Mouse (Mus musculus): Measurements from ENCODE around the gene Snrpa1.
"Not testable (repeated sequence)": the region's sequence is repeated elsewhere in the genome, so short reads cannot be mapped to it uniquely, and the experiment has no call there.

Gene Snrpa1

DNA sequence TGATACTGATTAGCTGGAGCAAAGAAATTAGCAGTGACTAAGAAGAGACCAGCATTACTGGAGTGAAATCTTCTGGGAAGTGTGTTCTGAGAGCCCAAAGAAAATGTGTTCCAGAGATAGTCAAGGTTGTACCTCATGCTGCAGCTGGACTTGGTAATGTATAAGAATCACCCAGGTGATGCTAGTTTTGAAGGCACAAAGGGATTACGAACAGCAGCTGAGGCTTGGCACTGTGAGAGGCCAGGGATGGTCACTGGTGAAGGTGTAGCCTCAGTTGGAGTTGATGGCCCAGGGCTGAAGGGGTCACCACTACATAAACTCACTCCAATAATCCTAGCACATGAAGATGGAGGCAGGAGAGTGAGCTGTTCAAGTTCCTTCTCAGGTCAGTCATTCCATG, at the start of gene Snrpa1:
Snrpa1 (plus strand) TSS at position 301 of the 400 bp plus-strand sequence.
- no peak for DNase-seq

DNA sequence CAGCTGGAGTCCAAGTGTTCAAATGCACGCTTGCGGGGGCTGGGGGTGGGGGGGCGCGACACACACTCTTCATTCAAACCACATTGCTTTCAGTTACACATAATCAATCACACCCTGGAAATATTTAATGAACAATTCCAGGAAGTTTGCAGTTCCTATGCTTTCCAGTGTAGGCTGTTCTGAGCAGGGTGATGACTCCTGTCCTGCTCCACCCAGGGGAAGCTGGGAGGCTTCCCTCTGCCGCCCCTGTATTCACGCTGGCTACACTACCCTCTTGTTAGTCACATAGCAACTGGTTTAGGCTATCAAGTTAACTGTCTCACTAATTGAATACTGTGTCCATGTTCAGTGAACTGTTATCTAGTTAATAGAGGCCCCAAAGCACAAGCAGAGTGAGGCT, 48.3 kb upstream of the Snrpa1 start:
- DNase-seq = no peak

DNA sequence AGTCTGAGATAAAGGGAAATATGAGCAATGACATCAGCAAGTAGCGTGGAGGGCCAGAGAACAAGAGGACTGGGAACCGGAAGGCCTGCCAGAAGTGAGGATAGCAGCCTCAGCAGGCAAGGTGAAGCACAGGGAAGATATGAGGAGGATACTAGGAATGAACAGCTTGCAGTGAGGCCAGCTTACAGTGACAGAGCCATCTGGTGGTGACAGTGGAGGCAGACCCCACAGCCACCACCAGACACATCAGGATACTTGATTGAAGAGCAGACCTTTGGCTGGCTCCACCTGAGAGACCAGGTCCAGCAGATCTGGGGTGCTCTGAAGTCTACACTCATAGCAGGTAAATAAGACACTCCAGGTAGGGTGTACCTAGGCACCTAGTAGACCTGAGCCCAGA, 31.1 kb upstream of the Snrpa1 start:
- DNase-seq = no peak

DNA sequence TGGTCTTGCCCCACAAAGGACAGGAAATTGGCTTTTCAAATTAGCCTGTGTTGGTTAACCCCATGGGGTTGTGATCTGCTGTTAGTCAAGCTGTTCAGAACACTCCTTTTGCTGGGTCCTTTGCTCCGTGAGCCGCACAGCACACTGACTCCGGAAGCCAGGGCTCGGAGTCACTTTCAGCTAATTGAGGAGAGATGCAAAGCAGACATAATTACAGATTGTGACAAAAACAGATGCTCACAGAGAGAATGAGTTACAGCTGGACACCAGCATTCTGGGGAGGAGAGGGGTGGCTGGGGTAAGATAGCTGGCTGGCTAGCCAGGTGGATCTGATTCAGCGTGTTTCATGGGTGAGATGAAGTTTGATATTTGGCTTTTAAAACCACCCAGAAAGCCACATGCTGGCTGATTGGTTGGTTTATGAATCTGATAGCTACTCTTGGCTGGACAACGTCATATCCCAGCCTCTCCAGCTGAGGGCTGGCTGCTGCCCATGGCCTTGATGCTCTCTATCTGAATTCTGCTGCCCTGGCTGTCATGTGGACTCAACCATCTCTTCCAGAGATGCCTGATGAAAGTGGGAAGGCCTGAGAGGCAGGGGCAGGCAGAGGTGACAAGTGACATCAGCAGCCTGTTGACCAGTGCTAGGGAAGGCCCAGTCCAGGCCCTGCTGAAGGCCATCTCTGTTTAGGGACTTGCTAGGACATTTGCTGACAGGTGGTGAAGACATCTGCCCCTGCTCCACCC, 29.9 kb upstream of the Snrpa1 start:
- no peak for DNase-seq

DNA sequence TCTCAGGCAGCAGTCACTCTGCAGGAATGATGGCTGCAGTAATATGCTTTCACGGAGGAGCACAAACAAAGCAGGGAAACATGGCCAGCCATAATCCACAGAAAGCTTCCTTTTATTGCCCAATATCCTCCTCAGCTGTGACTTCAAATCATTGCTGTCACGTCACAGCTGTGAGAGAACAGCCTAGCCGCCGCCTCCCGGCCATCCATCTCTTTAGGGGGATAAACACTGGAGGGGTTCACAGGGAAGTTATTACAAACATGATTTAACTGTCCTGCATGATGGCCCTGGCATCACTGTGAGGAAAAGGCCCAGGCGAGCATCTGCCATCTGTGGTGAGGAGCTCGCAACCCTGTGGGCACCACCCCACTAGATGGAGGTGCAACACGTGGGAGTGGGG, 22.0 kb upstream of the Snrpa1 start:
- DNase-seq = no peak

DNA sequence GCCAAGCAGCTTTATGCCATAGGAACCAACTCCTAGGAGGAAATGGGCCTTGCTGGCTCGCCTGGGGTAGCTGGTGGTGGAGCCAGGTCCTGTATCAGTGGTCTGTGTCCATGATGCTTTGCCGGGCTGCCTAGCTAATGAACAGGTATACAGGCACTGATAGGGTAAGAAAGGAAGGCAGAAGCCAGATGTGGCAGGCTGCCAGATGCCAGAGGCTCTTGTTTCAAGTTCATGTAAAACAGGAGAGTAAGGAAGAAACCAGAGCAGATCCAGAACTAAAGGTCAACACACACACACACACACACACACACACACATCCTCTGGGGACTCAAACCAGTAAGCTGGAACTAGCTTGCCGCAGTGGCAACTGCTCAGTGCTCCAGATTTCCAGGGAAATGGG, 20.5 kb upstream of the Snrpa1 start:
- no peak for DNase-seq

DNA sequence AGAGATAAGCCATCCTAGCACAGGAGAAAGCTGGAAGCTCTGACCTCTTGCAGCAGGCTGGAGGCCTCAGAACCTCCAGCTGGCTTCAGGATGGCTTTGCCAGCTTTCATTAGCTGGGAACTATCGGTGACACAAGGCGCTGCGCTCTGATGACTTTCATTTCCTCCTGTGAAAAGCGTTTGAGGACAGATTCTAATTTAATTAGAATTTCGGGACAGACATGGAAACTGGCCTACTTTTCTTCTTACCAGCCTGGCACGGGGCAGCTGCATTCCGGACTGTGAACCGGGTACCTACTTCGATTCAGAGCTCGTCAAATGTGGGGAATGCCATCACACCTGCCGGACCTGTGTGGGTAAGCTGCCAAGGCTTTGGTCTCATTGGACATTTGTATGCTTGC, 20.1 kb upstream of the Snrpa1 start:
- no peak for DNase-seq

DNA sequence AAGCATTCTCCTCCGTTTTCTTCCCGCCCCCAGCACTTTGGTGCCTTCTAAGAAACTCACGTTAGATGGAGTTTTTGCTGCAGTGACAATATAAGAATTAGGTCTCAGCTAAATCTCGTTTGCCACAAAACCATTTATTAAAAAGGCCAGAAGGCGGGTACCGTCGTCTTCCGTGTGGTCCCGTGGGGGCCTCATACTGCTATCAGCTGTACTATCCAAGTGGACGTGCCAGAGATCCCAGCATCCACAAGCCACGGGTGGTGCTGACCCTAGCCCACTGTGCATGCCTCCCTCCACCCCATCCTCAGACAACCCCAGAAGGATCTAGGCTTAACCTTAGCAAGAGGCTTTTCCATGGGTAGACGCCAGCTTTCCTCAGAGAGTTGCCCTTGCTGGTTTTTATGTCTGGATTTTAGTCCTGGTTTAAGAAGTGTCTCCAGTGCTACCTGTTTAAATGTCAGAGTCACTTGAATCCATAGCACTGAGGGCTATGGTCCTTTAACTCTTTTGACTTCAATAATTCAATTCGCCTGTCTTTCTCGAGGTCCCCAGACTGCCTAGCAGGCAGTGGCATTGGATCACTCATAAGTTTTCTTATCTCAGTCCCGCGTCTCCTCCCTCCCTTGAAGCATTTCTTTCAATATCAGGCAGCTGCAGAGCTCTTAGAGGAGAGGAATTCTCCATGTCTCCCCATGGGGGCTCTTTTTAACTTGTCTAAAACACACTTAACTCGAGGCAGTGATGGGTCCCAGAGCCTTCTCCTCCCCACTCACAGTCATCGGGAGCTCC, 18.6 kb upstream of the Snrpa1 start:
- no peak for DNase-seq

DNA sequence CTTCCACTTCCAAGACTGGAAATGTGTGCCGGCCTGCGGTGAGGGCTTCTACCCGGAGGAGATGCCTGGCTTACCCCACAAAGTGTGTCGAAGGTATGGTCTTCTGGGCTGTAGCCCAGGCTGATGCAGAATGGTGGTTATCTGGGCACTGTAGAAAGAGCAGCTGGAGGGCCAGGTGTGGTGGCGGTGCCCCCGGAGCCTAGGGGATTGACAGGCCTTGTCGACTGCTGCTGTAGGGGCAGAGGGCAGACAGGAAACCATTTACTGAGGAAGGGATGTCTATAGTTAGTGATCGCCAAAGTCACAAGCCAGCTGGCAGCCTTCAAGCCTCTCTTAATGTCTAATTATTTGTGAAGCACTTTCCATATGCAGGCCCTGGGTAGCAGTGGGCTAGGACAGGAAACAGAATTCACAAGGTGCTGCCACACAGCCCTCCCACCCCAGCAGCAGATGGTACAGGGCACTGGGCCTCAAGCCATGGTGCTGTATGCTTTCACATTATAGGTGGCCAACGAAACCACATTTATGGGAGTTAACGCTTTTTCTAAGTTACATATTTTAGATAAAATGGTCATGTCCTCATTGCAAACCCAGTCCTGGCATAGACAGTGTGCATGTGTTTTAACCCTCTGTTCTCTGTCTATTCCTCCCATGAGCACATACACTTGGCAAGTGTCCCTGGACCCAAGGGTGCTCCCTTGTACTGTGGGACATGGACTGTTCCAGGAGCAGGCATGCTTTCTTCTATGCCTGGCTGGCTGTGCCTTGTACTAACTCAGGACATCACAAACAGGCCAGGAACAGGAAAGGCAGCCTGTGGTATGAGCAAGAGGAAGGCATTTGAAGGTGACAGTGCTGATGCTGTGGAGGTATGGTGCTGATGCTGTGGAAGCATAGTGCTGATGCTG, 15.0 kb upstream of the Snrpa1 start, which contains the start of gene Gm45213:
Gm45213 (plus strand) TSS at position 51 of the 908 bp plus-strand sequence.
- DNase-seq = no peak

DNA sequence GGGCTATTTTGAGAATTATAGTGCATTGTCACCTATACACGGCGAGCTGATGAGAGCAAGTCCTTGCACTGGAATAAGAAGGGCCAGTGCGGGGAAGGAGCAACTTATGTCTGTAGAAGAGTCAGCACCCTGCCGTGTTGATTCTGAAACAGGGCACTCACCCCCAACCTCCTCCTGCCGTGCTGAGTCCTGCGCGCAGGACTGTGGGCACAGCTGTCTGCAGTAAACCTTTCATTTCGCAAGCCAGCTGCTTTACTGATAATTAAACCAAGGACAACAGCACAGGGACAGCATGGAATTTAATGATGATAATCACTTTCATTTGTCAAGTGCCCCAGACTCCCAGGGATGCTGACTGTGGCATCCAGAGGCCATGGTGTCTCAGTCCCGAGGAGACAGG, 14.2 kb upstream of the Snrpa1 start:
- no peak for DNase-seq

DNA sequence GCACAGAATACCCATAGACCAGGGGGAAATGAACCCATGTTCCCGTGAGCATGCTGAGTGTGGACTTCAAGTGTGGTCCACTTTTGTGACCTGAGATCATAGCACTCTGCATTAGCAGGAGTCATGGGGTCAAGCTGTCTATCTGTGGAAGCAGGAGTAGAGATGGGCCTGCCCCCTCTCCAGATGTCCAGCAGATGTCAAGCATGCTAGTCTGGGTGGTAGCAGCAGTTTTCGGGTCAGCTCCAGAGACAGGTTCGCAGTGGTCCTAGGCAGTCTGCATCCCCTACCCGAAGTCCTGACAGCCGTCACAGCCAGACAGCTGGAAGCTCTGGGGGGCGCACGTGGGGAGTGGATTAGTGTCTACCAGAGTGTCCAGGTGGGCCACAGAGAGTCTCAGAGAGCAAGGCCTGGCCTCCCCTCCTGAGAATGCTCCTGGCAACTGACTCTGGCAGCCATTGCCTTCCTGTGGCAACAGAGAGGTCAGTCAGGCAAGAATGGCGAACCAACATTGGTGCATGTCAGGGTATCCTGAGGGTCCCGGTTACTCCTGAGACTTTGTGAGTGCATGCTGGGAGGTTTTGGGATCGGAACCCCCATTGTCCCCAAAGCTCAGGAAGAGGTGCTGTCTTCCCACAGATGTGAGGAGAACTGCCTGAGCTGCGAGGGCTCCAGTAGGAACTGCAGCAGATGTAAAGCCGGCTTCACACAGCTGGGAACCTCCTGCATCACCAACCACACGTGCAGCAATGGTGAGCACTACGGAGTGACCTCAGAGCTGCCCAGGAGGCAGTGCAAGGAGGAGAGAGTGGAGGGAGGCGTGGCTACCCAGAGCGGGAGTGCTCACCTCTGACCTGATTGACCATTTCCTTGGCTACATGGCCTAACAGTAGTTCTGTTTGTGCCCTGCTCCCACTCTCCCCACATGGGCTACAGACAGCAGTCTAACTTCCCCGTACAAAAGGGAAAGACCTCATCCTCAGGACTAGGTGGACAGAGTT, 11.6 kb upstream of the Snrpa1 start:
- no peak for DNase-seq

DNA sequence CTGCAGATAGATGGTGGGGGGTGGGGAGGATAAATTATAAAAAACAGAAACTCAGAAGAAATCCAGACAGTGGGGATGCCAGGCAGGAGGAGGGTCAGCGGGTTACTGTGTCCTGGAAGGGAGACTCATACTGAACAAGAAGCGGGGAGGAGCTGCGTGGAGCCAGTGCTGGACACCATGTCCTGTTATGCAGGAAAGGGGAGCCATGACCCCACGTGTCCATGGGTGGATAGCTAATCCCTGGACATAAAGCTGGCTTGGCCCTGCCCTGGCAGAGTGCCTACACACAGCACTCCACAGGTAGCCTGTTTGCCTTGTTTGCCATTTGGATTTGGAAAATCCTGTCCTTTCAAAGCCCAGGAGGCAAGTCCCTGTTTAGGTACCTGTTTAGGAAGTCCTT, 10.8 kb upstream of the Snrpa1 start:
- no peak for DNase-seq

DNA sequence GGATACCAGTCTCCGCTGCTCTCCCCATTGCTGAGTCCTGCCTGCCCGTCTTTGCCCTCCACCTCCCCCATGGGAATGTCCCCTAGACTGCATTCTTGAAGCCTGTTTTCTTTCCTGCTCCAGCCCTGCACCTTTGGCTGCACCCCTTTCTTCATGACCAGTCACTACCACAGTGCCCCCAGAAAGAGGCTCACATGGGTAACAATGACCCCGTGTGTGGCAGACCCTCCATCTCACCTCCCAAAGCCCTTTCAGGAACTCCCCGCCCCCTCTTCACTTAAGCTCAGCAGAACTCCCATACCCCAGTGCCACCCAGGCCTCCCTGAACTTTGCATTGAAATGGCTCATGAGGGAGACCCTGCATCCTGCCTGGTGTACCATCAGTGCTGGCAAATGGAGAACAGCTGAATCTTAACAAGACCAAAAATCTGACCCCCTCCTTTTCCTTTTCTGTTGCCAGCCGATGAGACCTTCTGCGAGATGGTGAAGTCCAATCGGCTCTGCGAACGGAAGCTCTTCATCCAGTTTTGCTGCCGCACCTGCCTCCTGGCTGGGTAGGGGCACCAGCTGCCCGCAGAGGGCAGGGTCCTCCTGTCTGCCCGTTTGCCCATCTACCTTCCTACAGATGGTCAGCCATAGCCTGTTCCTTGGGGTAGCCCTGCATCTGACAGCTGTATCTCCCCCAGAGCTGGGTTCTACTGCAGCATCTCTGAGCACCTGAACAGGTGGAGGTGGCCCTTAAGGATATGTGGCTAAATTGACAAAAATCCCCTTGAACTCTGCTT, 10.2 kb upstream of the Snrpa1 start:
- no peak for DNase-seq

DNA sequence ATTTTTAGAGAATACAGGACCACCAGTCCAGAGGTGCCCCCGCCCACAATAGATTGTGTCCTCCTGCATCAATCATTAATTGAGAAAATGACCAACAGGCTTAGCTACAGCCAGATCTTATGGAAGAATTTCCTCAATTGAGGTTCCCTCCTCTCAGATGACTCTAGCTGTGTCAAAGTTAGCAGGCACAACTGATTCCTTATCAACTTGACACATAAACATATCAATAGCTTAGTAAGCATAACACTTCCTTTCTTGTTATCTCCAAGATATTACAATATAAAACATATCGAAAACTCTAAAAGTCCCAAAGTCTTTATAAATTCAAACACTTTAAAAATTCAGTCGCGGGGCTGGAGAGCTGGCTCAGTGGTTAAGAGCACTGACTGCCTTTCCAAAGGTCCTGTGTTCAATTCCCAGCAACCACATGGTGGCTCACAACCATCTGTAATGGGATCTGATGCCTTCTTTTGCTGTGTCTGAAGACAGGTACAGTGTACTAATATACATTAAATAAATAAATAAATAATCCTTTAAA, 4.8 kb upstream of the Snrpa1 start:
- DNase-seq = no peak

DNA sequence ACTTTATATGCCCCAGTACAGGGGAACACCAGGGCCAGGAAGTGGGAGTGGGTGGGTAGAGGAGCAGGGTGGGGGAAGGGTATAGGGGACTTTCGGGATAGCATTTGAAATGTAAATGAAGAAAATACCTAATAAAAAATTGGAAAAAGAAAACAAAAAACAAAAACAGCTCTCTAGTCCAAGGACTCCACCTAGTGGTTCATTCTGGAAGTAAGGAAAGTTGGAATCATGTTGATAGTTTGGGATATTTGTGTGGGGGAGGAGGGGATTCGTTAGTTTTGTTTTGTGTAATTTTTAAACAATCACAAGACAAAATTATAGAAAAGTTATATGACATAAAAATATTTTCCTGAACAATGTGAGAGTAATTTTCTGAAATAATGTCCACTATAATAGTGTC, 3.4 kb upstream of the Snrpa1 start:
- not testable (repeated sequence) for DNase-seq

DNA sequence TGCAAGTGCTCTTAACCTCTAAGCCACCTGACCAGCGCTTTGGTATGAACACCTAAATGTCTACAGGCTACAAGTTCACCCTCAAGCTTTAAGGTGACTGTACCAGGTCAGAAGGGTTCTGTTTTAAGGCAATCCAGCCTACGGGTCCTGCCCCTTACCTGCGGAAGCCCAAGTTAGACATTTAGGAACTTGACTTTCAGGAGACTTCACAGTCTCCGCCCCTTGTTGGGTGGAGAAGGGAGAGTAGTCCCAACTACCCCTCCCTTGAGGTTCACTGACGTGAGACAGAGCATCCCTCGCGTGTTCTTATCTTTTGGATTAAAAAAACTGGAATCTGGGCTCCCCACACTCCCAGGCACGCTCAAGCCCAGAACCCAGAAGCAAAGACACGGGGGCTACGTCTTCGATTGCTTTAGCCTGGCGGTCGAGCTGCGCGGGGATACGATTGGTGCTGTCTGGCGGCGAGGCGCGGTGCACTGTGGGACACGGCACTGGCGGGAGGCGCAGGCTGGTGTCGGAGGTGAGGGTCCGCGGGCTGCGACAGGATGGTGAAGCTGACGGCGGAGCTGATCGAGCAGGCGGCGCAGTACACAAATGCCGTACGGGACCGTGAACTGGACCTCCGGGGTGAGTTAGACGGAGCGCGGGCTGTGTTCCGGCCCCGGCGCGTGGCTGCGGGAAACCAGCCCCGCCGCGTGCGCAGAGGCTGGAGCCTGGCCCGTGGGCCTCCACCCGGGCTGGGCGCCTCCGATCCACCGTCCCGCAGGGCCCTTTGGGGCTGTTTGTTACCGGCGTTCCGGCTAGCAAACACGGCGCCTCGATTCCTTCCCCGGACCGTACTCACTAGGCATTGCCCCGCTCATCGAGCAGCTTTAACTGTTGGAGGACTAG, 1.5 kb downstream of the Snrpa1 start:
- DNase-seq = peak; percentile 88

DNA sequence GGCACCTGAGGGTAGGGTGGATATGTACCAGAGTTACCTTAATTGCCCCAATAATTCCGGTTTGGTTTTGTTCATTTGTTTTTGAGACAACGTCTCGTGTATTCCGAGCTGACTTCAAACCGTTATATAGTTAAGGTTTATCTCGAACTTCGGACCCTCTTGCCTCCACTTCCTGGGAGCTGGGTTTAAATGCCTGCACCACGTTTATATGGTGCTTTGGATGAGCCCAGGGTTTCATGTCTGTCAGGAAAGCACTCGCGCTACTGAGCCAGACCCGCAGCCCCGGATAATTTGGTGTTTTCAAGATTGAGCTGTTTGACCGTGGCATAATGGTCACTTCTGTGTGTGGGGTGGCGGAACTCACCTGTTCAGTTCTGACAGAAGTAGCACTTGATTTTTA, 2.3 kb downstream of the Snrpa1 start:
- no peak for DNase-seq

DNA sequence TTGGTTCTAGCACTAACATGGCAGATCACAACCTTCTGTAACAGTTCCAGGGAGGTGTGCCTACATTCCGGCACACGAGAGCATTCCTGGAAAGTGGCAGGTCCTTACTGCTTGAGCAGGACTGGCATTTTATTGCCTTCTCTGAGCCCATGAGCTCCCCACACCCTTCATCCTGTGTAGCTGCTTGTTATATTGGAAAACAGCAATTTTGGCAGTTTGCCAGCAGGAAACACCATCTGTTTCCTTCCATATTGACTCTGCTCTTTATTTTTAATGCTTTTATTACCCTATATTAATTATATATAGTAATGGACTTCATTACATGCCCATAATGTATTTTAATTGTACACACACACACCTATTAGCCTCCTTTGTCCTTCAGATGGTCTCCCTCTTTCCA, 17.6 kb downstream of the Snrpa1 start:
- no peak for DNase-seq

DNA sequence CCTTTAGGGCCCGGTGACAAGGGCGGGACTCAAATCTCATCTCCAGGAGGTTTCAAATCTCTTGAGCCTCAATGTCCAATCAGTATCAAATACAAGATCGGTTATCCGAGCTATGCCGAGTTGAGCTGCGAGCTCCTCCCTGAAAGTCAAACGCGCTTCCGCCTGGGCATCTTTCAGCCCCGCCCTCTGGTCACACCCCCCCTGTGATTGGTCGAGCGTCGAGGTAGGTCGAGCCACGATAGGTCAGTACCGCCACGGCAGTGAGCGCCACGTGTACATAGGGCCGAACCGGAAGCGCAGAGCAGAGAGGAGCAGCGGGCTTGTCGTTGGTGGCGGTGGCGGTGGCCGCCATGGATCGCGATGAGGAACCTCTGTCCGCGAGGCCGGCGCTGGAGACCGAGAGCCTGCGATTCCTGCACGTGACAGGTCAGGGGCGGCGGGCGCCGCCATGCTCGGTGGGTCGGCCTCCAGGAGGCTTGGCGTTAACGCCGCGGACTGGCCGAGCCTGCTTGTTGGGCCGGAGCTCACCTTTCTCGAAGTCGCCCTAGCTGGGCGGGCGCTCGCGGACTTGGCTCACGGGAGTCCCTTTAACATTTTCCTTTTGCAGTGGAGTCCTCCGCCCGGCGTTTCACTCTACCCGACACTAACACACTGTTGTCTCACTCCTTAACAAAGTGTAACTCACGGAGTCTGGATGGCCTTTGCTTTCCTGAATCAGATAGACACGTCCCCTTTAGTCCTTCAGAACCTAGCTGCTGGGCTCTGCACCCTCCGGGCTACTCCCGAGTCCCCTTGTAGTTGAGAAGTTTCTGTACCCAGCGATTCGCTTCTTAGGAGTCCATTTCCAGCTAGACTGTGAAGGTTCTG, 20.8 kb downstream of the Snrpa1 start, which contains the start of gene Selenos:
Selenos (plus strand) TSS at position 286 of the 867 bp plus-strand sequence.
- peak; percentile 96 for DNase-seq

Data from liver (tissue).